Mouse (Mus musculus): ENCODE data around the gene Sart1.

DNA sequence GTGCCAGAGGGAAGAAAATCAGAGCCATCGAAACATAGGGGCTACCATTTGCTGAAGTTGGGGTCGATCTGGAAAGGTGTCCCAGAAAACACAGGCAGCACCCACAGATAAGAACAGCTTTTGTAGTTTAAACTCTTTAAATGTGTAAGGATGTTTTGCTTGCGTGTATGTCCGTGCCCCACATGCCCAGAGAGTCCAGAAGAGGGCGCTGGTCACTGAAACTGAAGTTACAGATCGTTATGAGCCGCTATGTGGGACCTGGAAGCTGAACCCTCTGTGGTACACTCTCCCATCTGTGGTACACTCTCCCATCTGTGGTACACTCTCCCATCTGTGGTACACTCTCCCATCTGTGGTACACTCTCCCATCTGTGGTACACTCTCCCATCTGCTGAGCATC is 18.6 kb upstream of the Sart1 start:
- TF ChIP-seq CTCF (IDR thresholded peaks at IDR 0.05; ENCODE audit: extremely low read depth, insufficient read length, insufficient replicate concordance, low read depth, low read length) (peak; percentile 71; the same call in 1 of the 2 replicates), POLR2A (IDR thresholded peaks at IDR 0.05; ENCODE audit: low read depth, low read length) (no peak)

Measured in small intestine, adult 2 months (tissue).